Mouse (Mus musculus) stomach, postnatal 0 days (tissue): ENCODE data around the gene Sbf2.

Source experiments
- CTCF ChIP-seq: IDR thresholded peaks from 2 replicates; pipeline ENCODE4 v1.5.1; 2016; ENCODE audit warnings: antibody characterized with exemption, low read depth, mild to moderate bottlenecking, moderate library complexity
- EP300 ChIP-seq: optimal IDR thresholded peaks from 2 replicates; pipeline ENCODE3; 2016; ENCODE audit warnings: antibody characterized with exemption

- TF ChIP-seq CTCF (no peak), EP300 (no peak)
Observed at GRCm38 (mm10) chr7:110613381-110614132, 1.2 kb downstream of the Sbf2 start.
